23 mouse cellular contexts compared by ENCODE assay signal in the genomic region with DNA sequence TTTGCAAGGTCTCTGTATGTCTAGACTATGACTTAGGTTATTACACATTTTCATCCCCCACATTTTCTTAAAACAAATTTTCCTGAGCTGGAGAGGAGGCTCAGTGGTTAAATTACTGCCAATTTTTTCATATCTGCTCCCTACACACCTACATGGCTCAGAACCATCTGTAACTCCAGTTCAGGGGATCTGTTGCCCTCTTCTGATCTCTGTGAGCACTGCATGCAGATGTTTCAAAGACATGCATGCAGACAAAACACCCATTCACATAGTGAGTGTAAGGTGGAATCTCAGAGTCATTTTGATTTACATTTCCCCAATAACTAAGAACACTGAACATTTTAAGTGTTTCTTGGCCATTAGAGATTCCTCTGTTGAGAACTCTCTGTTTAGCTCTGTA. TPM values are rescaled to one million over a fixed set of nuclear protein-coding genes. Genes with fewer than 3 reads are reported as not detected.
A peak's percentile ranks its signal among the peaks of the same experiment; 100 is the strongest.
DNase-seq lines count a peak whose midpoint lies in the region; ATAC-seq and TF ChIP-seq lines count a peak whose summit lies in the region.
"Had no signal": no experiment of that assay in that cellular context is flagged by ENCODE, and none has a peak within 500 bp of the region (broad histone marks: within the 10 kb centered on the region; RNA-seq: fewer than 3 reads in every experiment).

No protein-coding gene starts in this region.

- no peaks in the 10 kb centered on the region for H3K27me3 ChIP-seq in cerebellum, adult 2 months (ENCODE audit: control insufficient read depth, insufficient read depth, low read length)
- H3K27me3 ChIP-seq in thymus, adult 2 months (ENCODE audit: control insufficient read depth, insufficient read depth, low read length) = no peaks in the 10 kb centered on the region
- H3K27me3 ChIP-seq: embryonic facial prominence, embryonic 12.5 days; heart, embryonic 12.5 days had no signal

- ATAC-seq in megakaryocyte-erythroid progenitor cell, adult 5-6 weeks (replicated peaks; ENCODE audit: low FRiP score, low TSS enrichment, poor library complexity, severe bottlenecking) = 0 out of 2 replicates have a peak, but pooled peaks have one; percentile 59
- ATAC-seq: inflammation-experienced regulatory T-cells, adult 6 months had no signal

- TF ChIP-seq CTCF in cerebellum, adult 2 months (IDR thresholded peaks at IDR 0.05; ENCODE audit: borderline replicate concordance, insufficient read depth, low read depth, low read length) = no peak
- TF ChIP-seq CTCF in thymus, adult 2 months (IDR thresholded peaks at IDR 0.05; ENCODE audit: borderline replicate concordance, control insufficient read depth, extremely low read depth, insufficient read depth, low read length, poor library complexity) = no peak

- H3K36me3 ChIP-seq in thymus, adult 2 months (ENCODE audit: control insufficient read depth, insufficient read depth, low read length) = no peaks in the 10 kb centered on the region
- H3K36me3 ChIP-seq: embryonic facial prominence, embryonic 12.5 days; heart, embryonic 12.5 days; hindbrain, embryonic 10.5 days had no signal

- H3K27ac ChIP-seq in cerebellum, adult 2 months (ENCODE audit: insufficient read depth, low read length) = no peak overlapping the region
- no peak overlapping the region for H3K27ac ChIP-seq in thymus, adult 2 months (ENCODE audit: control insufficient read depth, insufficient read depth, low read length)
- H3K27ac ChIP-seq: embryonic facial prominence, embryonic 12.5 days; hindbrain, embryonic 10.5 days had no signal

- DNase-seq in cerebellum, postnatal 10 days = peak; percentile 13 to 14
- DNase-seq in cerebellum, adult 2 months = no peak
- DNase-seq in kidney, adult 9 months = peak; percentile 5
- DNase-seq in kidney, adult 18-20 months = no peak
- DNase-seq in lung, postnatal 36 days = peak; percentile 9
- DNase-seq in lung, adult 18-20 months = no peak
- DNase-seq in thymus, adult 2 months = no peak
- DNase-seq: adrenal gland, adult 2 months; cerebellum, adult 18-20 months; gastrocnemius, postnatal 25 days; retina, postnatal 1 day; thymus, postnatal 25 days had no signal

- no peaks in the 10 kb centered on the region for H3K4me1 ChIP-seq in cerebellum, adult 2 months (ENCODE audit: control insufficient read depth, insufficient read depth, low read length)
- H3K4me1 ChIP-seq in thymus, adult 2 months (replicated peaks; ENCODE audit: control insufficient read depth, insufficient read depth, low read length) = no peaks in the 10 kb centered on the region
- H3K4me1 ChIP-seq: embryonic facial prominence, embryonic 12.5 days; heart, embryonic 12.5 days; hindbrain, embryonic 10.5 days; megakaryocyte, embryonic 14.5 days had no signal

- H3K4me3 ChIP-seq in cerebellum, adult 2 months (replicated peaks; ENCODE audit: insufficient read depth, low read depth, low read length) = no peak overlapping the region
- H3K4me3 ChIP-seq in thymus, adult 2 months (ENCODE audit: control insufficient read depth, insufficient read depth, low read length) = no peak overlapping the region
- H3K4me3 ChIP-seq: embryonic facial prominence, embryonic 12.5 days; heart, embryonic 12.5 days; hindbrain, embryonic 10.5 days; megakaryocyte, embryonic 14.5 days; myocyte had no signal

- no peak for TF ChIP-seq POLR2A in cerebellum, adult 2 months (IDR thresholded peaks at IDR 0.05; ENCODE audit: borderline replicate concordance, insufficient read depth, low read length)
- no peak for TF ChIP-seq POLR2A in thymus, adult 2 months (IDR thresholded peaks at IDR 0.05; ENCODE audit: control insufficient read depth, extremely low read depth, insufficient read depth, low read length, poor library complexity)

RNA-seq across cellular contexts. Expression of gene Rfx6, which starts 8.2 kb away (rescaled TPM):
- polyA plus RNA-seq in cerebellum, adult 2 months (2012; rRNA removed) = not detected in 2 replicates
- not detected in 2 replicates for total RNA-seq in megakaryocyte-erythroid progenitor cell, adult 5-6 weeks (2014; fragmentation: Nextera tagmentation)
- not detected in 2 replicates for total RNA-seq in megakaryocyte-erythroid progenitor cell, adult 5-6 weeks (2017)
- 0.09 TPM in 1 of 2 replicates, not detected in the other for polyA plus RNA-seq in thymus, adult 2 months (2012; rRNA removed)
- total RNA-seq: adrenal gland, adult 2 months; gastrocnemius, postnatal 25 days; neutrophil, adult 5-6 weeks had no signal
- polyA plus RNA-seq: adrenal gland, adult 2 months; embryonic facial prominence, embryonic 12.5 days; heart, embryonic 12.5 days; hindbrain, embryonic 10.5 days; inflammation-experienced regulatory T-cells, adult 6 months; limb, embryonic 11.5 days; liver, embryonic 16.5 days; myocyte had no signal

RNA-seq across cellular contexts. Expression of gene Gprc6a, which starts 38.1 kb away (rescaled TPM):
- polyA plus RNA-seq in cerebellum, adult 2 months (2012; rRNA removed) = not detected in 2 replicates
- total RNA-seq in megakaryocyte-erythroid progenitor cell, adult 5-6 weeks (2014; fragmentation: Nextera tagmentation) = not detected in 2 replicates
- not detected in 2 replicates for total RNA-seq in megakaryocyte-erythroid progenitor cell, adult 5-6 weeks (2017)
- 0.08 TPM in 1 of 2 replicates, not detected in the other for polyA plus RNA-seq in thymus, adult 2 months (2012; rRNA removed)
- total RNA-seq: adrenal gland, adult 2 months; gastrocnemius, postnatal 25 days; neutrophil, adult 5-6 weeks had no signal
- polyA plus RNA-seq: adrenal gland, adult 2 months; embryonic facial prominence, embryonic 12.5 days; heart, embryonic 12.5 days; hindbrain, embryonic 10.5 days; inflammation-experienced regulatory T-cells, adult 6 months; large intestine, adult 2 months; limb, embryonic 11.5 days; myocyte had no signal

Comparison
In these comparisons a context has a peak if more than half of its experiments do, and no peak if none do; other contexts are left out.
1. DNase-seq: peak in cerebellum, postnatal 10 days (2 of 2), kidney, adult 9 months (single experiment) and lung, postnatal 36 days (single experiment); none in cerebellum, adult 2 months (0 of 2), kidney, adult 18-20 months (single experiment), lung, adult 18-20 months (0 of 2) and thymus, adult 2 months (single experiment).